Mouse (Mus musculus): ENCODE measurements at regions not wholly inside any gene's neighbourhood (a gene's known extent, or its start where the extent isn't known, plus 50 kb on each side); places are given as distances from the start of the nearest gene placed in this dataset.

GRCm38 (mm10) chr15:85676156-85676555 lies 58.6 kb upstream of the Ppara start:
- DNase-seq = no peak

GRCm38 (mm10) chr15:85676871-85677270 lies 57.9 kb upstream of the Ppara start:
- no peak for DNase-seq

- DNase-seq = no peak
Observed at GRCm38 (mm10) chr15:85677381-85677780, 57.4 kb upstream of the Ppara start.

GRCm38 (mm10) chr15:85677855-85678254 lies 56.9 kb upstream of the Ppara start:
- peak; percentile 73 for DNase-seq

GRCm38 (mm10) chr15:85678351-85678895 lies 56.4 kb upstream of the Ppara start:
- no peak for DNase-seq

GRCm38 (mm10) chr15:85678981-85679708 lies 55.6 kb upstream of the Ppara start:
- peak; percentile 76 for DNase-seq

- DNase-seq = no peak
Observed at GRCm38 (mm10) chr15:85679864-85680428, 54.8 kb upstream of the Ppara start.

GRCm38 (mm10) chr15:85680460-85681224 lies 54.1 kb upstream of the Ppara start:
- DNase-seq = no peak

- DNase-seq = no peak
Observed at GRCm38 (mm10) chr15:85682116-85682515, 52.7 kb upstream of the Ppara start.

- DNase-seq = no peak
Observed at GRCm38 (mm10) chr15:85682780-85683179, 52.0 kb upstream of the Ppara start.

- no peak for DNase-seq
Observed at GRCm38 (mm10) chr15:85683271-85683670, 51.5 kb upstream of the Ppara start.

GRCm38 (mm10) chr15:85683716-85684115 lies 51.1 kb upstream of the Ppara start:
- no peak for DNase-seq

GRCm38 (mm10) chr15:85684164-85684708 lies 50.5 kb upstream of the Ppara start:
- DNase-seq = no peak

GRCm38 (mm10) chr15:85684875-85685274 lies 49.9 kb upstream of the Ppara start:
- no peak for DNase-seq

All from right cerebral cortex, postnatal 4 days (tissue).